Mouse (Mus musculus) frontal cortex, postnatal 10 days (tissue): ENCODE results near the gene Rpap3.

Source experiments
- DNase-seq, 2 experiments: peaks; one replicate each; pipeline ENCODE4 v3.0.0; 2022; ENCODE audit warnings: low spot score in 2 of 2, mixed read lengths in 1 of 2

Gene Rpap3

GRCm38 (mm10) chr15:97730365-97730764 is 24.7 kb upstream of the Rpap3 start:
- no peak for DNase-seq

DNA sequence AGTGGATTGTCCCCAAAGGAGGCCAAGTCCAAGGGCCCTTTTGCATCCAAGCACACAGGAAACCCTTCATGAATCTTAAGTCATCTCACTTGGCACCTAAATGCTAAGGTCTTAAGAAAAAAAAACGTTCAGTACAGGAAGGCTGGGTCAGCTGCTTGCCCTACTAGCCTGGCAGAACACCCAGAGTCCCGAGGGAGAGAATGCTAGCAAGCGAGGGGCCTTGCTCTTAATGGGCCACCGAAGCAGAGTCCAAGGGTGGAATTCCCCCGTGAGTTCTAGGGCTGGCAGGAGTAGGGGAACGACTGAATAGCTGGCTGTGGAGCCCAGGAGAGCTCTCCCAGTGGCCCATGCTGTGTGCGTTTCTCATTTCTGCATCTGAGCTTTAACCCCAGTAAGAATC is 23.2 kb upstream of the Rpap3 start:
- peak in 1 of 2 experiments; percentile 52 for DNase-seq

GRCm38 (mm10) chr15:97728394-97728793 is 22.8 kb upstream of the Rpap3 start:
- DNase-seq, result no peak

GRCm38 (mm10) chr15:97727520-97727919 is 21.9 kb upstream of the Rpap3 start:
- DNase-seq, result no peak

- DNase-seq, result no peak
Observed at GRCm38 (mm10) chr15:97727048-97727447, 21.4 kb upstream of the Rpap3 start.

- DNase-seq, result no peak
Observed at GRCm38 (mm10) chr15:97726310-97726709, 20.7 kb upstream of the Rpap3 start.

DNA sequence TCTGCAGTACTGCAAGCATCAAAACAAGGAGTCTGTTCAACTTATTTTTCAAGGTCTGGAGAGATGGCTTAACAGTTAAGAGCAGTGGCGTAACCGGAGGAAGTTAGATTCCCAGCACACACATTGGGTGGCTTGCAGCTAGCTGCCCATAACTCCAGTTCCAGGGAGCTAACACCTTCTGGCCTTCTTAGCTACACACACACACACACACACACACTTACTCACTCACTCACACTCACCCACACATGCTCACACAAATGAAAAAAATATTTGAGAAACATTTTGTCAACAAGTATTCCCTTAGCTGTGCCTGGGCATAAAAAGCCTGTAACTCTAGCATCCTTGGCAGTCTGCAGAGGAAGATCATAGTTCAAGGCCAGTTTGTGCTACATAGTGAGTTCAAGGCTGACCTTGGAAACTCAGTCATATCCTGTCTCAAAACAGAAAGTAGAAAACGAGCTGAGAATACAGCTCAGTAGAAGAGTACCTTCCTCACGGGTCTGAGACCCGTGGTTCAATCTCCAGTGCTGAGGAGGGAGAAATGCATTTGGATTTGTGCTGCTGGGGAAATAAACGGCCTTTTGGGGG is 19.7 kb upstream of the Rpap3 start:
- no peak for DNase-seq

- no peak for DNase-seq
Observed at GRCm38 (mm10) chr15:97724346-97725197, 18.9 kb upstream of the Rpap3 start.

GRCm38 (mm10) chr15:97723536-97724345 is 18.1 kb upstream of the Rpap3 start:
- no peak for DNase-seq

- no peak for DNase-seq
Observed at GRCm38 (mm10) chr15:97721008-97721701, 15.5 kb upstream of the Rpap3 start.

DNA sequence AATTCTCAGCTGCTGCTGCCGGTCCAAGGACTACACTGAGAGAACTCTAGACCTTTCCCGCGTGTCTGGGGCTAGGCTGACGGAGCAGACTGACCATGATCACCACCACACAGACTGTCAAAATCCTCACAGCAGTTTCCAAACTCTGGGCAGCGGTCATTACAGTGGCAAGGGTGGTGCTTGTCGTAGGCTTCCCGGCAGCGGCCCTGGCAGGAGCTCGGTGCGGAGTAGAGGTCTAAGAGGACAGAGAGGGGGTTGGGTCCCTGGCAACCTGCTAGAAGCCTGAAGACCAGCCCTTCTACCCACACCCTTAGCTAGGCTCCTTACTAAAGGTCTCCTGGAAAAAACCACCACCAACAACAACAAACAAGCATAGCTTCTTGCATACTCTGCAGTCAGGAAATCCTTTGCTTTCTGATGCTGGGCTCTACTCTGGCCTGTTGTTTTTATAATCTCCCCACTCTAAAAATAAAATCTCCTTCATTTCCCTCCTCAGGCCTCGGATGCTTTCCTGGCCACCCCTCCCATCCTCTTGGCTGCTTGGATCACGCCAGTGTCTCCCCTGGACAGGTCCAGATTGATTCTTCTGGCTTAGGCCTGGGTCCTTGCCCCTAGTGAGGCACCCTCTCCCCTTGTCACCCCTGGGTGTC is 14.5 kb upstream of the Rpap3 start:
- no peak for DNase-seq

DNA sequence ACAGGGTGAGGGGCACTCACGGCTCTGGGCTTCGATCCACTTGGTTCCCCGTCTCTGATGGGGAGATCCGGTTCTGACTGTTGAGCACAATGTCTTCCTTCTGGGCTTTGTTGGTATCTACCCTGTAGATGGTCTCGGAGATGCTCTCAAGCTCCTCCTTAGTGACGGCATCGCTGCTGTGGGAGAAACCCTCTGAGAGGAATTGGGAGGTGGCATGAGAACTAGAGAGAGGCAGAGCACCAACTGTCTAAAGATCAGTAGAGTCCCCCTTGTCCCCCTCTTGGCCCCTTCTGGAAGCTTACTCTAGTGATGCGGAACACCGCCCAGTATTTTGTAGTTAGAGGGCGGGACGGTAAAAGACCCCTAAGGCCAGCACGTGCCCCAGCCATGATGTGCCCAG is 13.9 kb upstream of the Rpap3 start:
- no peak for DNase-seq

DNA sequence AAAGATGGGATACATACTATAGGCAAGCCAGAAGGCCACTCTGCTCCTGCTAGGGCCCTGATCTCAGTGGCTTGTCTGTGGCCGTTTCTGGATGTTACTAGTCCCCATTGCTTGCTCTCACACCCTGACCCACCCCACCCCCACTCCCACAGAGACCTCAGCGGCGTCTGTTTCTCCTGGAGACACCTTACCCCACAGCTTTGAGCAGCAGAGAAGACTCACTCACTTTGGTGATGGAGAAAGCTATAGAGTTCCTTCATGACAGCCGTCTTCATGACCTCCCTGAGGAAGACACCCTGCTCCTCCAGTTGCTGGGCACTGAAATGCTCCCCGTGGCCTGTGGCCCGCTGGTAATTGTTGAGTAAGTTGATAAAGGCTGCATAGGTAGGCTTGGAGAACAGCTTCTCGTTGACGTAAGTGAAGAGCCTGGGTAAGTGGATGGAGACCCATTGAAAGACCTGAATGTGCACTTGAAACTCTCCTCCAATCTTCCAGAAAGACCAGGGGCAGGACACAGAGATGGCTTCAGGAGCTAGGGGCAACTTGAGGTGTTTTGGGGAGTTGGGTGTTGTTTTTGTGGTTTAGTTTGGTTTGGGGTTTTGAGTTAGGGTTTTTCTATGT is 13.0 kb upstream of the Rpap3 start:
- DNase-seq, result no peak

DNA sequence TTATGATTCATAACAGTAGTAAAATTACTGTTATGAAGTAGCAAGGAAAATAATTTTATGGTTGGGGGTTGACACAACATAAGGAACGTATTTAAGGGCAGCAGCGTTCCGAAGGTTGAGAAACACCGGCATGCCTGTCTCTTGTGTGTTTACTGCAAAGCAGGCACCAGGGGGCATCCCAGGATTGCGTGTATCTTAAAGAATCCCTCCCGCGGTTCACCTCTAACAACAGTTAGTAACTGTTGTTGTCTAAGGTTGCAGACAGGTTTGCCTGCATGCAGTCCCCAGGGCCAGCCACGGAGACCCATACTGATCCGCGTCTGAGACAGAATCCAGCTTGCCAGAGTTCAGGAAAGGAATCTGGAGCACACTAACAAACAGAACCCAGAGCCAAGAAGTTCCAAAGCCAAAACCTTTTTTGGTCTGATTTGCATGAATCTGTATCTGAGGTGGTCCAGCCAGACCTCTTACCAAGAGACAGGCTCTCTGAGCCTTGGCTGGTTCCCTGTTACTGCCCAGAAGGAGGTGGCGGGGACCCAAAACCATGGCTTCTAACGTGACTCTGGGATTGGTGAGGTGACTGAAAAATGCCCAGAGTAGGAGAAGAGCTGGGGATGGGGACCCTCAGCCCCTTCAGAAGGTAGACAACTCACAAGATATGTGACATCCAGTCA is 12.4 kb upstream of the Rpap3 start:
- peak in 1 of 2 experiments; percentile 44 for DNase-seq

DNA sequence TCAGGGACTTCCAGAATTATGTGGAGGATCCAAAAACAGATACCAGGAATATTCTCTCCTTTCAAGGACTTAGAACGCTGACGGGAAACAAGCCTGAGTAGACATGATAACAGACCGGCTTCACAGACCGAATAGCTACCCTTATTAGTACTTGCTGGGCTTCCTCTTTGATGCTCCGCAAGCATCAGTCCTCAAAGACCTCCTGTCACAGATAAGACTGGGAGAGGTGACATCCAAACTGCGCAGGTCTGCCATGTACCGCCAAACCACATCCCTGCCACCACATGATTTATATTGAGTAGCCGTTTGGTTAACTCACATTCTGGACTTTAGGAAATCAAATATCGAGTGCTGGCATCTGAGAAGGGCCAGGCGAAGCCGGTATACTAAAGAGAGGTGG is 11.2 kb upstream of the Rpap3 start:
- no peak for DNase-seq

DNA sequence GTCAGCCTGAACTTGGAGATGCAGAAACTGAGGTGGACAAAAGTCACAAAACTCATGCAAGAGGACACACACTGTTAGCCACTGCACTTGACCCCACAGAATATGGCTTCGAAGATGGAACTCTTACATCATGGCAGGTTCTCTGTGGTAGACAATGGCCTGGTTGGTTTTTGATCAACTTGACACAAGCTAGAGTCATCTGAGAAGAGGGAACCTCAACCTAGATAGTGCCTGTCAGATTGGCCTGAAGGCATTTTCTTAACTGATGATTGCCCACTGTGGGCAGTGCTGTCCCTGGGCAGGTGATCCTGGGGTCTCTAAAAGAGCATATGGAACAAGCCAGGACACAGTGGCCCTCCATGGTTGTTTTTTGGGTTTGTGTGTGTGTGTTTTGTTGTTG is 10.1 kb upstream of the Rpap3 start:
- DNase-seq, result no peak

DNA sequence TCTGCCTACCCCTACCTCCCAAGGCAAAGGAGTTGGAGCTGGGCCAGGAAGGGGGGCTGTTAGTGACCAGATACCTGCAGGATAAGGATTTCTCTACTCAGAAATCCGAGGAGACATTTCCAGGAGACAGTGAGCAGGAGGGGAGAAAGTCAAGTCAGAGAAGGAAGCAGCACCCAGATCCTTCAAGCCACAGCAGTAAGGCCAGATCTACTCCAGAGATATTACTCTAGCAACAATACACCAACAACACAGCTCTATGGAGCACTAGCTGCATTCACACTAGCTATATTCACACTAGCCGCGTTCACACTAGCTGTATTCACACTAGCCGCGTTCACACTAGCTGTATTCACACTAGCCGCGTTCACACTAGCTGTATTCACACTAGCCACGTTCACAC is 9.5 kb upstream of the Rpap3 start:
- no peak for DNase-seq

GRCm38 (mm10) chr15:97712546-97712945 is 6.9 kb upstream of the Rpap3 start:
- no peak for DNase-seq

- no peak for DNase-seq
Observed at GRCm38 (mm10) chr15:97710906-97711305, 5.3 kb upstream of the Rpap3 start.

GRCm38 (mm10) chr15:97696616-97697015 is 9.0 kb downstream of the Rpap3 start:
- no peak for DNase-seq
